Mouse (Mus musculus): ENCODE data around the gene Fsd2. TPM values are rescaled to one million over a fixed set of nuclear protein-coding genes. Genes with fewer than 3 reads are reported as not detected.
A peak's percentile ranks its signal among the peaks of the same experiment; 100 is the strongest.

Fsd2 gene
- total and polyA plus RNA-seq, 2 experiments from 2014 or later = 0.31 to 0.48 TPM

GRCm38 (mm10) chr7:81498181-81498580 is 68.6 kb downstream of the Fsd2 start, which contains the start of gene BC048679:
BC048679 (minus strand) TSS chr7:81498281.
- H3K4me1 ChIP-seq (ENCODE audit: insufficient read depth) = no peaks in the 10 kb centered on the region
- H3K36me3 ChIP-seq (ENCODE audit: insufficient read depth) = no peaks in the 10 kb centered on the region
- no peak within 1 kb of the TSS for H3K4me3 ChIP-seq (ENCODE audit: low read depth, low read length)
- TF ChIP-seq CTCF (IDR thresholded peaks at IDR 0.05; ENCODE audit: low read depth) = no peak
- H3K9ac ChIP-seq = no peak within 1 kb of the TSS
- no peak for DNase-seq
- no peak for ATAC-seq
- H3K27ac ChIP-seq (ENCODE audit: low read depth, low read length) = no peak within 1 kb of the TSS
- H3K9me3 ChIP-seq (ENCODE audit: low read length) = no peaks in the 10 kb centered on the region
- WGBS = 72% methylated on average over 7 of the region's 7 CpGs
- no peaks in the 10 kb centered on the region for H3K27me3 ChIP-seq (ENCODE audit: insufficient read depth, low read length)
- no peak within 1 kb of the TSS for H3K4me2 ChIP-seq (ENCODE audit: low read depth)

DNA sequence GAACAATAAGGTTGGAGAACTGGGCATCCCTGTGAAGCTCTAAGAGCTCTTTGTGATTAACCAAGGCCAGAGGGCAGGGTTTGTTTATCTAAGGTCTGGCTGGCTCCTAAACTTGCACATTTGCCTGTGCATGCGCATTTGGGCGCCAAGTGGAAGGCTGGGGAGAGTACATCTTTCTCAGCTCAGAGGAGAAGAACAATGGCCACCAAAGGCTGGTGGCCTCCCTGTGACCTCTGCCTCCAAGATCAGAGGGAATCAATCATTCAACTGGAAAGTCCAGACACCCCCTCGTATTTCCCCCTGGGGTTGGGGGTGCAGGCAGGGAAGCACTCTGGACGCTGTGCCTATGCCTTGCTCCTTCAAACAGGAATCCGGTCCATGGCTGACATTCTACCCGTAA is 69.6 kb downstream of the Fsd2 start:
- Histone ChIP-seq H3K27ac (ENCODE audit: low read depth, low read length) (no peak overlapping the region), H3K4me2 (ENCODE audit: low read depth) (no peak overlapping the region), H3K9me3 (ENCODE audit: low read length) (no peaks in the 10 kb centered on the region), H3K4me3 (ENCODE audit: low read depth, low read length) (no peak overlapping the region), H3K27me3 (ENCODE audit: insufficient read depth, low read length) (no peaks in the 10 kb centered on the region), H3K4me1 (ENCODE audit: insufficient read depth) (peaks cover 6% of the 10 kb centered on the region), H3K36me3 (ENCODE audit: insufficient read depth) (no peaks in the 10 kb centered on the region), H3K9ac (no peak overlapping the region)
- TF ChIP-seq CTCF (IDR thresholded peaks at IDR 0.05; ENCODE audit: low read depth) = no peak
- ATAC-seq = no peak
- 19% methylated on average over 6 of the region's 6 CpGs for WGBS
- no peak for DNase-seq

GRCm38 (mm10) chr7:81493331-81494021 is 73.3 kb downstream of the Fsd2 start, which contains the start of gene Ap3b2:
Ap3b2 (minus strand) TSS chr7:81493925.
- DNase-seq (peak; percentile 87), ATAC-seq (peak; percentile 93)
- Histone ChIP-seq H3K4me2 (ENCODE audit: low read depth) (peak within 1 kb of the TSS; percentile 63), H3K9me3 (ENCODE audit: low read length) (no peaks in the 10 kb centered on the region), H3K27ac (ENCODE audit: low read depth, low read length) (peak within 1 kb of the TSS; percentile 98), H3K9ac (peak within 1 kb of the TSS; percentile 97), H3K27me3 (ENCODE audit: insufficient read depth, low read length) (no peaks in the 10 kb centered on the region), H3K4me3 (ENCODE audit: low read depth, low read length) (peak within 1 kb of the TSS; percentile 88), H3K36me3 (ENCODE audit: insufficient read depth) (no peaks in the 10 kb centered on the region), H3K4me1 (ENCODE audit: insufficient read depth) (peaks cover 14% of the 10 kb centered on the region)
- TF ChIP-seq CTCF (IDR thresholded peaks at IDR 0.05; ENCODE audit: low read depth) = no peak
- under 1% methylated on average over 57 of the region's 57 CpGs for WGBS

- DNase-seq (no peak), ATAC-seq (no peak)
- H3K27me3 ChIP-seq (ENCODE audit: insufficient read depth, low read length) = no peaks in the 10 kb centered on the region
- peak overlapping the region; percentile 97 for H3K9ac ChIP-seq
- peaks cover 14% of the 10 kb centered on the region for H3K4me1 ChIP-seq (ENCODE audit: insufficient read depth)
- peak overlapping the region; percentile 98 for H3K27ac ChIP-seq (ENCODE audit: low read depth, low read length)
- 28% methylated on average over 9 of the region's 9 CpGs for WGBS
- peak overlapping the region; percentile 88 for H3K4me3 ChIP-seq (ENCODE audit: low read depth, low read length)
- H3K4me2 ChIP-seq (ENCODE audit: low read depth) = peak overlapping the region; percentile 63
- no peaks in the 10 kb centered on the region for H3K36me3 ChIP-seq (ENCODE audit: insufficient read depth)
- no peak for TF ChIP-seq CTCF (IDR thresholded peaks at IDR 0.05; ENCODE audit: low read depth)
- no peaks in the 10 kb centered on the region for H3K9me3 ChIP-seq (ENCODE audit: low read length)
Measured at GRCm38 (mm10) chr7:81492628-81493027, 74.1 kb downstream of the Fsd2 start.

GRCm38 (mm10) chr7:81489649-81490048 is 77.1 kb downstream of the Fsd2 start:
- Histone ChIP-seq H3K9me3 (ENCODE audit: low read length) (no peaks in the 10 kb centered on the region), H3K4me3 (ENCODE audit: low read depth, low read length) (no peak overlapping the region), H3K27ac (ENCODE audit: low read depth, low read length) (no peak overlapping the region), H3K4me1 (ENCODE audit: insufficient read depth) (peaks cover 14% of the 10 kb centered on the region), H3K27me3 (ENCODE audit: insufficient read depth, low read length) (no peaks in the 10 kb centered on the region), H3K9ac (no peak overlapping the region), H3K4me2 (ENCODE audit: low read depth) (no peak overlapping the region), H3K36me3 (ENCODE audit: insufficient read depth) (peaks cover 1% of the 10 kb centered on the region; the same call in 1 of the 2 replicates)
- ATAC-seq (no peak), DNase-seq (no peak)
- no peak for TF ChIP-seq CTCF (IDR thresholded peaks at IDR 0.05; ENCODE audit: low read depth)
- 8% methylated on average over 9 of the region's 9 CpGs for WGBS

MicroRNAs encoded within 50 kb of the gene (microRNA counts, 519-probe panel; counts per million panel counts)
- 1,211 counts per million, percentile 8 among the panel's probes with 10 or more counts for microRNA mmu-miR-1839-3p
- microRNA mmu-miR-1839-5p = 4,417 counts per million, percentile 56 among the panel's probes with 10 or more counts

Other genes starting within 250 kb of the Fsd2 start
- 883 and 1,228 TPM in 2 replicates for gene Rps17, start 221.7 kb downstream of the Fsd2 start, total RNA-seq (2014; rRNA removed)
- 706 and 832 TPM in 2 replicates for gene Rps17, start 221.7 kb downstream of the Fsd2 start, polyA plus RNA-seq (2015; fragmentation: Nextera tagmentation; extraction: Ambion mirVana)
- gene Cpeb1, start 111.5 kb downstream of the Fsd2 start, total RNA-seq (2014; rRNA removed) = 5.2 and 6.7 TPM in 2 replicates
- gene Cpeb1, start 111.5 kb downstream of the Fsd2 start, polyA plus RNA-seq (2015; fragmentation: Nextera tagmentation; extraction: Ambion mirVana) = 2.2 and 5.1 TPM in 2 replicates
- 165 and 180 TPM in 2 replicates for gene Ap3b2, start 73.0 kb downstream of the Fsd2 start, total RNA-seq (2014; rRNA removed)
- gene Ap3b2, start 73.0 kb downstream of the Fsd2 start, polyA plus RNA-seq (2015; fragmentation: Nextera tagmentation; extraction: Ambion mirVana) = 94.9 and 107 TPM in 2 replicates
- gene BC048679, start 68.7 kb downstream of the Fsd2 start, total RNA-seq (2014; rRNA removed) = not detected in 2 replicates
- gene BC048679, start 68.7 kb downstream of the Fsd2 start, polyA plus RNA-seq (2015; fragmentation: Nextera tagmentation; extraction: Ambion mirVana) = not detected in 2 replicates
- 7.1 and 8.7 TPM in 2 replicates for gene Whamm, start 4.3 kb upstream of the Fsd2 start, total RNA-seq (2014; rRNA removed)
- gene Whamm, start 4.3 kb upstream of the Fsd2 start, polyA plus RNA-seq (2015; fragmentation: Nextera tagmentation; extraction: Ambion mirVana) = 4.2 and 5.4 TPM in 2 replicates
- gene Homer2, start 140.6 kb upstream of the Fsd2 start, total RNA-seq (2014; rRNA removed) = 23.9 and 27.9 TPM in 2 replicates
- 23.5 and 28.8 TPM in 2 replicates for gene Homer2, start 140.6 kb upstream of the Fsd2 start, polyA plus RNA-seq (2015; fragmentation: Nextera tagmentation; extraction: Ambion mirVana)
- gene Ramac, start 196.0 kb upstream of the Fsd2 start, total RNA-seq (2014; rRNA removed) = 105 and 125 TPM in 2 replicates
- gene Ramac, start 196.0 kb upstream of the Fsd2 start, polyA plus RNA-seq (2015; fragmentation: Nextera tagmentation; extraction: Ambion mirVana) = 186 and 200 TPM in 2 replicates
- 46.3 and 50.9 TPM in 2 replicates for gene 3110040N11Rik, start 222.5 kb upstream of the Fsd2 start, total RNA-seq (2014; rRNA removed)
- 59.3 and 59.8 TPM in 2 replicates for gene 3110040N11Rik, start 222.5 kb upstream of the Fsd2 start, polyA plus RNA-seq (2015; fragmentation: Nextera tagmentation; extraction: Ambion mirVana)

All from forebrain, postnatal 0 days (tissue).